Mouse (Mus musculus): ENCODE measurements around the gene Cacng8.
"Not testable (repeated sequence)": the region's sequence is repeated elsewhere in the genome, so short reads cannot be mapped to it uniquely, and the experiment has no call there.

Cacng8 gene

GRCm38 (mm10) chr7:3387761-3388160, 2.7 kb upstream of the Cacng8 start:
- no peak for DNase-seq (ENCODE audit: low read depth, low spot score)

GRCm38 (mm10) chr7:3388885-3389284, 1.6 kb upstream of the Cacng8 start:
- no peak for DNase-seq (ENCODE audit: low read depth, low spot score)

- DNase-seq (ENCODE audit: low read depth, low spot score), result no peak
These were observed 755 bp upstream of the Cacng8 start for GRCm38 (mm10) chr7:3389444-3390412.

GRCm38 (mm10) chr7:3391081-3391451, 583 bp downstream of the Cacng8 start:
- no peak for DNase-seq (ENCODE audit: low read depth, low spot score)

DNA sequence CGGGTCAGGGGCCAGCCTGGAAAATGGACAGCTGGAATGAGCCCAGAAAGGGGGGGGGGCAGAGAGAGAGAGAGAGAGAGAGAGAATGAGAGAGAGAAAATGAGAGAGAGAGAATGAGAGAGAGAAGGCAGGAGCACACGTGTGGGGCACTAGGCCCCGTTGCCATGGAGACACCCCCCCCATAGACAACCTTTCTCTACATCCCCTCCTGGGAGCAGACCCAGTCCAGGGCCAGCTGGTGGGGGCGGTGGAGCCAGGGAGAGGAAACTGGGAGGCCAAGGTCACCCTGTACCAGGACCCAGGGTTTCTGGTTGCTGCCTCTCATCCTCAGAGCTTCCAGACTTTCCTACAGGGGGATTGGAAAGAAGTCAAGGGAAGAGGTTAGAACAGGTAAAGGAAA, 1.3 kb downstream of the Cacng8 start:
- no peak for DNase-seq (ENCODE audit: low read depth, low spot score)

DNA sequence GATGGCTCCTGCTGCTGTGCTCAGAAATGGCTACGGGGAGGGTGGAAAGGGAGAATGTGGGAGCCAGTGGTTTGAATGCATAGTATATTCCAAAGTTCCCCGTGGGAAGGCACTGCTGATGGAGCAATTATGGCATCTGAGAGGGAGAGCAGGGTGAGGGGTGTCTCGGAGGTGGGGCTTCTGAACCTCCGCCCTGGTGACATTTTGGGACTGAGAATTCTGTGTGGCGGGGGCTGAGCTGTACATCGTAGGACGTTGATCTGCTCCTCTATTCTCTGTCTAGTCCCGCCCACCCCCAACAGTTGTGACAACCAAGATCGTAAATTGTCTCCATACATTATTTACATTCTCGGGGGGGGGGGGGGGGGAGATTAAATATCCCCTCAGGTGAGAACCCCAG, 6.9 kb downstream of the Cacng8 start:
- no peak for DNase-seq (ENCODE audit: low read depth, low spot score)

DNA sequence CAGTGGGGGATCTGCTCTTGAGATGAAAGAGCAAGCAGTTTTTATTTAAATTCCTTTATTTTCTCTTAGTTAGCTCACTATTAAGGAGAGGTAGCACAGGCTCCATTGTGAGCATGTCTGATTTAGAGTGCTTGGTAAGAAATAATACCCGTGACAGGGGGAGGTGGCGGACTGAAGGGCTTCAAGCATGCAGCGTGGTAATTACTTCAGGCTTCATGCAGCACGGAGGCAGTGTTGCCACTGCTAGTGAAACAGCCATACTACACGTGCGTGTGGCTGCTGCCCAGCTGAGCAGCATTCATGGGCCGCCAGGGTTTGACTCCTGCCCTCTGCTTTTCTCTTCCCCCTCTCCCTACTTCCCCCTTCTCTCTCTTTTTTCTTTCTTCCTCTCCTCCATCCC, 7.3 kb downstream of the Cacng8 start:
- no peak for DNase-seq (ENCODE audit: low read depth, low spot score)

DNA sequence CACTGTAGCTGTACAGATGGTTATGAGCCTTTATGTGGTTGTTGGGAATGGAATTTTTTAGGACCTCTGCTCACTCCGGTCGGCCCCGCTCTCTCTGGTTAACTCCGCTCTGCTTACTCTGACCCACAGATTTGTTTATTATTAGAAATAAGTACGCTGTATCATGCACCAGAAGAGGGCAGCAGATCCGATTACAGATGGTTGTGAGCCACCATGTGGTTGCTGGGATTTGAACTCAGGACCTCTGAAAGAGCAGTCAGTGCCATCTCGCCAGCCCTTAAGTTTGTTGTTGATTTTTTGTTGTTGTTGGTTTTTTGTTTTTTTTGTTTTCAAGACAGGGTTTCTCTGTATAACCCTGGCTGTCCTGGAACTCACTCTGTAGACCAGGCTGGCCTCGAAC, 7.9 kb downstream of the Cacng8 start:
- not testable (repeated sequence) for DNase-seq (ENCODE audit: low read depth, low spot score)

DNA sequence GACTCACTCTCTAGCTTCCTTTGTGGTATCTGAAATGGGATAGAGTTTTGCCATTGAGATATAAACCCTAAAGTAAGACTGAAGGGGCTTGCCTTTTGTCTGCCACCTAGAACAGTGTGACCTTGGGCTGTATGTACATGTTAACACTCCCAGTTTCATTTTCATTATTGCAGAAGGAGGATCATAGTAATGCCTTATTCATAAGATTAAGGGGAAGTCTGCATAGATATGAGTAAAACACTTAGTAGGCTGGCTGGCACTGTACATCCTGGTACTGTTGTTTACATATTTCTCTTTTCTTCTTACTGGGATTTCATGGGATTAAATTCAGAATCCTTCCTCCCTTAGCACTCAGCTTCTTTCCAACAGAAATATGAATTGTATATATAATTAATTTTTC, 9.5 kb downstream of the Cacng8 start:
- DNase-seq (ENCODE audit: low read depth, low spot score), result no peak

- no peak for DNase-seq (ENCODE audit: low read depth, low spot score)
These were observed 19.4 kb downstream of the Cacng8 start for GRCm38 (mm10) chr7:3409729-3410520.

- DNase-seq (ENCODE audit: low read depth, low spot score), result peak; percentile 23
These were observed 20.9 kb downstream of the Cacng8 start for GRCm38 (mm10) chr7:3411160-3411941.

DNA sequence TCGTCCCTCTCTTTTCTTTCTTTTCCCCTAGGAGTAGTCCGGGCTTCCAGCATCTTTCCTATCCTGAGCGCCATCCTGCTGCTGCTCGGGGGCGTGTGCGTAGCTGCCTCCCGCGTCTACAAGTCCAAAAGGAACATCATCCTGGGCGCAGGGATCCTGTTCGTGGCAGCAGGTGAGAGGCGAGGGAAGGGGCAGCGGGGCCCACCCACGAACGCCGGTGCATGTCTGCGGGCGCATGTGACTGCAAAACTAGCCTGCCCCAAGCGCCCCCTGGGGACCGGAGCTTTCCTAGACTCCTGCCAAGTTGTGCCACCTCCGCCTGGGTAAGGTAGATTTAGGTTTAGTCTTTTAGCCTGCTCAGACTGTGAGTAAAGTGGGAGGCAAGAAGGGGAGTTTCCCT, 21.6 kb downstream of the Cacng8 start:
- DNase-seq (ENCODE audit: low read depth, low spot score), result peak; percentile 10

DNA sequence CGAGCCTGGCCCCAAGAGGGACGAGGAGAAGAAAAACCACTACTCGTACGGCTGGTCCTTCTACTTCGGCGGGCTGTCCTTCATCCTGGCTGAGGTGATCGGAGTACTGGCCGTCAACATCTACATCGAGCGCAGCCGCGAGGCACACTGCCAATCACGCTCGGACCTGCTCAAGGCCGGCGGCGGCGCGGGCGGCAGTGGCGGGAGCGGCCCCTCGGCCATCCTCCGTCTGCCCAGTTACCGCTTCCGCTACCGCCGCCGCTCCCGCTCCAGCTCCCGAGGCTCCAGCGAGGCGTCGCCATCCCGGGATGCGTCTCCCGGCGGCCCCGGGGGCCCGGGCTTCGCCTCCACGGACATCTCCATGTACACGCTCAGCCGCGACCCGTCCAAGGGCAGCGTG, 24.4 kb downstream of the Cacng8 start:
- DNase-seq (ENCODE audit: low read depth, low spot score), result no peak

DNA sequence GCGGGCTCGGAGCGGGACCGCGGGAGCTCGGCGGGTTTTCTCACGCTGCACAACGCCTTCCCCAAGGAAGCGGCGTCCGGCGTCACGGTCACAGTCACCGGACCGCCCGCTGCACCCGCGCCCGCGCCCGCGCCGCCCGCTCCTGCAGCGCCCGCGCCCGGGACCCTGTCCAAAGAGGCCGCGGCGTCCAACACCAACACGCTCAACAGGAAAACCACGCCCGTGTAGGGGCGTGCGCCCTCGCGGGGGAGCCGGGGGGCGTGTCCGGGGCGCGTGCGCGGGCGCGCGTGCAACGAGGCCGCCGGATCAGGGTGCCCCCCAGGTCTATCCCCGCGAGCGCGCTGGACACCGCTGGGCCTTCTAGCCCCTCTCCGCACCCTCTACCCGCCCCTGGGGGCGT, 24.9 kb downstream of the Cacng8 start:
- DNase-seq (ENCODE audit: low read depth, low spot score), result no peak

DNA sequence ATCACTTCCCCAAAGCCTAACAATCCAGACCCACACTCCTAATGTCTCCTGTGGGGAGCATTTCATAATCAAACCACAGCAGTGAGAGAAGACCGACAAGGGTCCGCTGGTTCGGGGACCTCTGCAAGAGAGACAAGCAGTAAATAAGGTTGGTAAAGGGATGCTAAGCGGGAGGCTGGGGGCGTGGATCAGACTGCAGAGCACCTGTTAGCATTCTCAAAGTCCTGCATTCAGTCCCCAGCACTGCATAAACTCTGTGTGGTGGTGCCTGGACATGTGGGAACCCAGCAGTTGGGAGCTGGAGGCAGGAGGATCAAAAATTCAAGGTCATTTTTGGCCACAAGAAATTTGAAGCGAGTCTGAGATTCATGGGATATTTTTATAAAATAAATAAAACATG, 29.5 kb downstream of the Cacng8 start:
- DNase-seq (ENCODE audit: low read depth, low spot score), result no peak

DNA sequence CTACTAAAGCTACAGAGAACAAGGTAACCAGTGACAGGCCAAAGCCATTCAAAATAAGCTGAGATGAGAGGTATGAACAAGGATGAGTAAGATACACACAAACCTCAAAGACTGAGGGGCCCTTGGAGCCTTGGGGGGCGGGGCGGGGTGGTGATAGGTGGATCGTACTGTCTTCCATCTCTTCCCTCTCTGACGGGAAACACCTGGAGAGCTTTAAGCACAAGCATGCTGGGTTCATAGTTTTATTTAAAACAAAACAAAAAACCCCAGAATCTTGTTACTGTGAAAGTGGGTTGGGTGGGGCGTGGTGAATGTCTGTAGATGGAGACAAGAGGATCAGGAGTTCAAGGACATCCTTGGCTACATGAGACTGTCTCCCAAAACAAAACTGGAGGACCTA, 30.0 kb downstream of the Cacng8 start:
- no peak for DNase-seq (ENCODE audit: low read depth, low spot score)

GRCm38 (mm10) chr7:3421297-3421696, 30.8 kb downstream of the Cacng8 start:
- DNase-seq (ENCODE audit: low read depth, low spot score), result no peak

- DNase-seq (ENCODE audit: low read depth, low spot score), result no peak
These were observed 31.6 kb downstream of the Cacng8 start for GRCm38 (mm10) chr7:3422051-3422450.

DNA sequence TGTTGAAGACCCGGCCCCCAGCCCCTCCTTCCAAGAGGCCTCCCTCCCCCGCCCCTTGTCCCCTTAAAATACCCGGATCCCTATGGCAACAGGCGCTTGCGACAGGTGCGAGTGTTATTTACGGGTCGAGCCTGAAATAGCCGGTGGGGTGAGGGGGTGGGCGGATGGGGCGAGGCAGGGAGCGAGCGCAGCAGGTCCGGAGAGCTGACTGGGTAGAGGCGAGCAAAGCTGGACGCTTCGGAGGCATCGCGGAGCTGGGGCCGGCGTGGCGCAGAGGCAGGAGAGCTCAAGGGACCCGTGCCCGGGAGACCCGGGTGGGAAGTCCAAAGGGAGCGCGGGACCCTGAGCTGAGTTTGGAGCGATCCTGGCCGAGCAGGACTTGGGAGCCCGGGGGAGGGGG, 32.9 kb downstream of the Cacng8 start:
- no peak for DNase-seq (ENCODE audit: low read depth, low spot score)

DNA sequence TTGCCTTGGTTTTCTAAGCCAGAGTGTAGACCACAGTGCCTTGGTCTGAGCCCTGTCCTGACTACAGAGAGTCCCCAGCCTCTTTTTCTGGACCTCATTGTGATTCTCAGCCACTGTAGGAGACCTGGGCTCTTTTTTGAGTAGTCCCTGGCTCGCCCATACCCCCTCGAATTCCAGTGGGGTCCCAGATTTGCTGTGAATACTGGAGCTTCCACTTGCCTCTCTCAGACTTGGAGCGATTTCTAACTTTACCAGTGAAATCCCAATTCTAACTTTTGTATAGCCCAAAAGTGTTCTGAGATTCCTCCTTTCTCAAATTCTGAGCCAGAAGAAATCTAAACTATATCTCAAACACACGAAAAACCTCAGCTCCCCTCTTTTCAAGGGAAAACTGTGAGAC, 33.4 kb downstream of the Cacng8 start, which contains the start of gene Cacng6:
TSS of gene Cacng6 (plus strand) at position 301 of the 400 bp plus-strand sequence.
- no peak for DNase-seq (ENCODE audit: low read depth, low spot score)

DNA sequence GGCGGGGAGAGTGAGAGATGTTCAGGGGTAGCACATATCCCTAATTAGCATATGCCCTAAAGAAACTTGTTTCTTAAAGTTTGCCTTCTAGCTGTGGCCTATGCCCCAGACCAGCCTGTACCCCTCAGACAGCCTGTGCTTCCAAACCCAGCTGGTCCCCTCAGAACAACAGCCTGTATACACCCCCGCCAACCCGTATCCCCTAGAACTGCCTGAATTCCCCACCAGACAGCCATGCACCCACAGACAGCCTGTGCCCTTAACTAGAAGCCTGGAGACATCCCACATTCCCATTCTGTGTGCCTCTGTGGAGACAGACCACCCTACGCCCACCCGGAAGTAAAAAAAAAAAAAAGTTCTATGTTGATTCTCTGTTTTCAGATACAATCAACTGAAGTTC, 34.7 kb downstream of the Cacng8 start:
- DNase-seq (ENCODE audit: low read depth, low spot score), result no peak

- no peak for DNase-seq (ENCODE audit: low read depth, low spot score)
These were observed 39.7 kb downstream of the Cacng8 start for GRCm38 (mm10) chr7:3430161-3430560.
